Mouse (Mus musculus): Measurements from ENCODE around the gene Nktr. TPM values are rescaled to one million over a fixed set of nuclear protein-coding genes. Genes with fewer than 3 reads are reported as not detected.
A peak's percentile ranks its signal among the peaks of the same experiment; 100 is the strongest.

The Nktr gene
- total RNA-seq (2021) (10 to 100 TPM; 28.7 to 33.1 TPM), polyA plus RNA-seq (2012; rRNA removed) (23.1 and 39.2 TPM in 2 replicates)
- long read RNA-seq, full-length matches to known transcripts = 1 of 4 reads
- long read RNA-seq, partial matches to known transcripts = 0 of 4 reads
- long read RNA-seq, other reads (novel, unspliced or antisense) = 3 of 4 reads

DNA sequence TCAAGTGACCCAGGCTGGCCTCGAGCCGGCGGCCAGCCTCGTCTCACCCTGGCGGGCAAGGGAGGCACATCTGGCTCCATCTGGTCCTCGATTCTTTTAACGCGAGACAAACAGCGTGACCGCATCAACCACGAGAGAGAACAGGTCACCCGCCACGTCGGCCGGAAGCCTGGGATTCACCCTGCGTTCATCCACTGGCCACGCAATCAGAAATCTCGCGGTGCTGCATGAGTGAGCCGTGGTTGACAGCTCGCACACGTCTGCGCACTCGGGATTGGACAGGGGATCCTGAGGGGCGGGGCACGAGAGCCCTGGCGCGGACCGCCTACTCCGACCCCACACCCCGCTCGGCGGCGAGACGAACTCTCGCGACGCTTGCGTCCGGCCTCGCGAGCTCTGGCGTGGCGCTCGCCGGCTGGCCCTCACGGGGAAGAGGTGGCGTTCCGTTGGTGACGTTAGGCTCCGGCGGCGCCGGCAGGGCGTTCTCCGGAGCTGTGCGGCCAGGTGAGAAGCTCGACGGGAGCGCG is at the start of gene Nktr:
Gene Nktr (plus strand): TSS at position 378 of the 527 bp plus-strand sequence.
- H3K27ac ChIP-seq = peak within 1 kb of the TSS; percentile 95
- peaks cover 6% of the 10 kb centered on the region for H3K36me3 ChIP-seq (ENCODE audit: control insufficient read depth, insufficient read depth, low read length)
- H3K9ac ChIP-seq (ENCODE audit: low read depth, low read length) = peak within 1 kb of the TSS; percentile 88
- H3K27me3 ChIP-seq (ENCODE audit: control insufficient read depth, insufficient read depth, low read length) = no peaks in the 10 kb centered on the region
- no peaks in the 10 kb centered on the region for H3K79me2 ChIP-seq (replicated peaks; ENCODE audit: control insufficient read depth, insufficient read depth, low read length)
- peaks cover 6% of the 10 kb centered on the region for H3K4me1 ChIP-seq (ENCODE audit: control insufficient read depth, insufficient read depth, low read length)
- TF ChIP-seq EP300 (IDR thresholded peaks at IDR 0.05; ENCODE audit: insufficient read depth, low read depth, low read length) (peak; percentile 70; the same call in 1 of the 2 replicates), POLR2A (IDR thresholded peaks at IDR 0.05; ENCODE audit: insufficient read depth, low read depth, low read length) (peak; percentile 94), CTCF (IDR thresholded peaks at IDR 0.05) (peak; percentile 47)
- intact Hi-C loops (cut with DNase I) = no loop called here
- H3K4me3 ChIP-seq = peak within 1 kb of the TSS; percentile 67
- WGBS = 1% methylated on average over 55 of the region's 61 CpGs
- peak; percentile 98 to 99 for DNase-seq

DNA sequence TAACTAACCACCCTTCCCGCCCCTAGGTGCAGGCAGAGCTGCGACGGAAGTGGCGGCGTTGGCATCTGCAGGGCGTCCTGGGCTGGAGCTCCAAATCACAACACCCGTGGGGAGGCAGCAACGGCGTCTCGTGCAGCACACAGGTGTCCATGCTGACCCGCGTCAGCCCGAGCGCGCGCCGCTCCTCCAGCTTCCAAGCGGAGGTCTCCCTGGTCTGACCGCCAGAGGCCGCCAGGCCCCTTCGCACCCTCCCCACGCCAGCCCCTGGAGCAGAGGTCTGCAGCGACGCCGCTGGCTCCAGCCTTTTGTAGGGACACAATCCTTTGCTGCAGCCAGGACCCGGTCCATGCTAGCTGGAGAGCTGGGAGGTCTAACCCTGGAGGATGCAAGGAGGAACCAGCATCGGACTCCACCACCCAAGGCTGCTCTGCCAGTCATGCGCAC is 49.6 kb upstream of the Nktr start:
- TF ChIP-seq EP300 (IDR thresholded peaks at IDR 0.05; ENCODE audit: insufficient read depth, low read depth, low read length) = 0 out of 2 replicates have a peak, but pooled peaks have one; percentile 20
- TF ChIP-seq CTCF (IDR thresholded peaks at IDR 0.05) = peak; percentile 79
- no peak for TF ChIP-seq POLR2A (IDR thresholded peaks at IDR 0.05; ENCODE audit: insufficient read depth, low read depth, low read length)
- Histone ChIP-seq H3K4me1 (ENCODE audit: control insufficient read depth, insufficient read depth, low read length) (peaks cover 10% of the 10 kb centered on the region), H3K27me3 (ENCODE audit: control insufficient read depth, insufficient read depth, low read length) (no peaks in the 10 kb centered on the region), H3K79me2 (replicated peaks; ENCODE audit: control insufficient read depth, insufficient read depth, low read length) (no peaks in the 10 kb centered on the region), H3K4me3 (no peak overlapping the region; the same call in 1 of the 2 replicates), H3K36me3 (ENCODE audit: control insufficient read depth, insufficient read depth, low read length) (no peaks in the 10 kb centered on the region), H3K27ac (no peak overlapping the region), H3K9ac (ENCODE audit: low read depth, low read length) (peak overlapping the region; percentile 23)
- 1% methylated on average over 28 of the region's 28 CpGs for WGBS
- intact Hi-C loops (cut with DNase I) = no loop called here
- peak; percentile 72 to 76 for DNase-seq

DNA sequence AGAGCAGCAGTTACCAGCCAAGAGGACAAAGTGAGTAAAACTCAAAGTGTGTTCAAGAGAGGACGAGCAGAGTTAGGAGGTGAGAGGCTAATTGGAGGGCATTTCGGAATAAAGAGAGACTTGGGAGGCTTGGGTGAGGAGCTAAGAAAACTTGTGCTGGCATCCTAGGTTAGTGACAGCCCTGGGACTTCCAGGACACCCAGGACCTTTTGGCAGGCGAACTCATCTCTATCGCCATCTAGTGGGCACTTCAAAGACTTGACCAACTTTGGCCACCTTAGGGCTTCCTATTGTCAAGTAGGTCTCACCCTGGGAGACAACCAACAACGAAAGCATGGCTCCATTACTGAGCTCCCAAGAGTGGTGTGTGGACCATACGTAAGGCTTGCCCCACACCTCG is 47.7 kb upstream of the Nktr start:
- peaks cover 10% of the 10 kb centered on the region for H3K4me1 ChIP-seq (ENCODE audit: control insufficient read depth, insufficient read depth, low read length)
- H3K79me2 ChIP-seq (replicated peaks; ENCODE audit: control insufficient read depth, insufficient read depth, low read length) = no peaks in the 10 kb centered on the region
- intact Hi-C loops (cut with DNase I) = loop anchor here (5.0 kb wide), 2 partner anchors 194 to 424 kb away; no protein-coding TSS in a partner anchor
- H3K36me3 ChIP-seq (ENCODE audit: control insufficient read depth, insufficient read depth, low read length) = no peaks in the 10 kb centered on the region
- H3K27me3 ChIP-seq (ENCODE audit: control insufficient read depth, insufficient read depth, low read length) = no peaks in the 10 kb centered on the region
- H3K27ac ChIP-seq = no peak overlapping the region; the same call in 1 of the 2 replicates
- H3K4me3 ChIP-seq = no peak overlapping the region
- peak; percentile 49 to 59 for DNase-seq
- TF ChIP-seq CTCF (IDR thresholded peaks at IDR 0.05) (peak; percentile 87), POLR2A (IDR thresholded peaks at IDR 0.05; ENCODE audit: insufficient read depth, low read depth, low read length) (no peak)
- WGBS = 45% methylated on average over 7 of the region's 7 CpGs
- H3K9ac ChIP-seq (ENCODE audit: low read depth, low read length) = no peak overlapping the region

DNA sequence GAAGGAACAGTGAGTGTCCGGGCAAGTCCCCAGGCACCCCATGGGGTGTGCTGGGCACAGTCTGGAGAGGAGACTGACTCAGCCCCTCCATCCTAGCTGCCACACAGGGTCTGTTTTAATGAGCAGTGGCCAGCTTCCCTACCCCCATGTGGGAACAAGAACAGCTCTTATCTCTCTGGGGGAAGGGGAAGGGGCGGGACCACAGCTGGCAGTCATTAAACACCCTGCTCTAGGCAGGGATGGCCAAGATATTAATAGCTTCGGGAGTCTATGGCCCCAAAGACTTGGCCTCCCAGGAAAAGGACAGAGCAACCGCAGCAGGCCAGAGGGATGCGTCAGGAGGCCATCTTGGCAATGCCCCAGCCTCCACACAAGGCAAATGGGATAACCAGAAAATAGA is 46.7 kb upstream of the Nktr start:
- intact Hi-C loops (cut with DNase I) = loop anchor here (5.0 kb wide), 2 partner anchors 195 to 425 kb away; no protein-coding TSS in a partner anchor
- Histone ChIP-seq H3K27ac (peak overlapping the region; percentile 51), H3K9ac (ENCODE audit: low read depth, low read length) (peak overlapping the region; percentile 12; the same call in 1 of the 2 replicates), H3K4me1 (ENCODE audit: control insufficient read depth, insufficient read depth, low read length) (peaks cover 10% of the 10 kb centered on the region), H3K27me3 (ENCODE audit: control insufficient read depth, insufficient read depth, low read length) (no peaks in the 10 kb centered on the region), H3K79me2 (replicated peaks; ENCODE audit: control insufficient read depth, insufficient read depth, low read length) (no peaks in the 10 kb centered on the region), H3K36me3 (ENCODE audit: control insufficient read depth, insufficient read depth, low read length) (no peaks in the 10 kb centered on the region), H3K4me3 (no peak overlapping the region)
- DNase-seq = peak; percentile 51 to 71
- no peak for TF ChIP-seq CTCF (IDR thresholded peaks at IDR 0.05)
- TF ChIP-seq EP300 (IDR thresholded peaks at IDR 0.05; ENCODE audit: insufficient read depth, low read depth, low read length) = 0 out of 2 replicates have a peak, but pooled peaks have one; percentile 27
- TF ChIP-seq POLR2A (IDR thresholded peaks at IDR 0.05; ENCODE audit: insufficient read depth, low read depth, low read length) = no peak
- 8% methylated on average over 5 of the region's 5 CpGs for WGBS

DNA sequence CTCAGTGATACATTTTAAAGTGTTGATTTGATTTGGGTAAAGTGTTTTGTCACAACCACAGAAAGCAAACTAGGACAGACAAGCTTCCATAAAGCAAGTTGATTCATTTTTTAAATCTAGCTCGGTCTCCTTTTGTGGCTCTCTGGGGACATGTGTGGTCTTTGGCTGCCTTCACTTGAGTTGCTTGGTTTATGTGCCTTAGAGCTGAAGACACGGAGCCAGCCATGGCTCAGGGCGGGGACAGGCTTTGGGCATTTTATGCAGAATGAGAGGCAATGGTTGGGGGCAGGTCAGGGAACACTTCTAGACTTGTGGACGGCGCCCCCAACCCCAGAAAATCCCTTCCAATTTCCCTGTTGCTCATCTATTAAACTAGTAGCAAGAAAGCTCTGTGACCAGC is 45.3 kb upstream of the Nktr start:
- DNase-seq = no peak
- intact Hi-C loops (cut with DNase I) = loop anchor here (5.0 kb wide), 2 partner anchors 196 to 426 kb away; no protein-coding TSS in a partner anchor
- no peak overlapping the region for H3K4me3 ChIP-seq
- no peaks in the 10 kb centered on the region for H3K36me3 ChIP-seq (ENCODE audit: control insufficient read depth, insufficient read depth, low read length)
- no peak overlapping the region for H3K27ac ChIP-seq
- peaks cover 10% of the 10 kb centered on the region for H3K4me1 ChIP-seq (ENCODE audit: control insufficient read depth, insufficient read depth, low read length)
- WGBS = 88% methylated on average over 5 of the region's 5 CpGs
- H3K79me2 ChIP-seq (replicated peaks; ENCODE audit: control insufficient read depth, insufficient read depth, low read length) = no peaks in the 10 kb centered on the region
- no peaks in the 10 kb centered on the region for H3K27me3 ChIP-seq (ENCODE audit: control insufficient read depth, insufficient read depth, low read length)
- no peak for TF ChIP-seq POLR2A (IDR thresholded peaks at IDR 0.05; ENCODE audit: insufficient read depth, low read depth, low read length)
- no peak for TF ChIP-seq CTCF (IDR thresholded peaks at IDR 0.05)
- no peak for TF ChIP-seq EP300 (IDR thresholded peaks at IDR 0.05; ENCODE audit: insufficient read depth, low read depth, low read length)
- H3K9ac ChIP-seq (ENCODE audit: low read depth, low read length) = no peak overlapping the region

DNA sequence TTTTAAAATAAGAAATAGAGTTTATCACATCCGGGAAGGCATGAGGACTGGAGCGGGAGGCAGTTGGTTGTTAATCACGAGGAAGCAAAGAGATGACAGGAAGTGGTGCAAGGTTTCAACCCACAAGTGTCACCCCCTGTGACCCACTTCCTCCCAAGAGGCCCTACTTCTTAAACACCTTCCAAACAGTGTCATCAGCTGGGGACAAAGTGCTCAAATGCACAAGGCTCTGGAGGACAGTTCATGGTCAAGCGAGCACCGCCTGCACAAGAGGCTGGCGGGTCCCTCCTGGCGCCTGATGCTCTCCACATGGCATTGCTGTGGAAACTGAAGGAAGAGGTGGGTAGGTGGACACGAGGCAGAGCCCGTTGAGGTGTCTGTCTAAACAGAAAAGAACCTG is 44.0 kb upstream of the Nktr start:
- Histone ChIP-seq H3K4me3 (no peak overlapping the region), H3K4me1 (ENCODE audit: control insufficient read depth, insufficient read depth, low read length) (peaks cover 10% of the 10 kb centered on the region), H3K9ac (ENCODE audit: low read depth, low read length) (no peak overlapping the region), H3K79me2 (replicated peaks; ENCODE audit: control insufficient read depth, insufficient read depth, low read length) (no peaks in the 10 kb centered on the region), H3K36me3 (ENCODE audit: control insufficient read depth, insufficient read depth, low read length) (no peaks in the 10 kb centered on the region), H3K27me3 (ENCODE audit: control insufficient read depth, insufficient read depth, low read length) (no peaks in the 10 kb centered on the region), H3K27ac (no peak overlapping the region)
- DNase-seq = peak in 1 of 2 experiments; percentile 37
- intact Hi-C loops (cut with DNase I) = no loop called here
- no peak for TF ChIP-seq CTCF (IDR thresholded peaks at IDR 0.05)
- no peak for TF ChIP-seq POLR2A (IDR thresholded peaks at IDR 0.05; ENCODE audit: insufficient read depth, low read depth, low read length)
- TF ChIP-seq EP300 (IDR thresholded peaks at IDR 0.05; ENCODE audit: insufficient read depth, low read depth, low read length) = no peak
- WGBS = 73% methylated on average over 9 of the region's 9 CpGs

Measured in heart, adult 2 months (tissue).